Mouse (Mus musculus): ENCODE data around the gene Ercc1. TPM values are rescaled to one million over a fixed set of nuclear protein-coding genes. Genes with fewer than 3 reads are reported as not detected.

The Ercc1 gene
- polyA plus RNA-seq, 1 experiment from 2014 or later = 102 TPM

- WGBS = 75% methylated on average over 12 of the region's 12 CpGs
Measured at GRCm38 (mm10) chr7:19303046-19303305, 41.6 kb upstream of the Ercc1 start.

GRCm38 (mm10) chr7:19303770-19304169, 40.8 kb upstream of the Ercc1 start:
- Histone ChIP-seq H3K9me3 (ENCODE audit: control insufficient read depth, low read length) (no peaks in the 10 kb centered on the region), H3K27ac (ENCODE audit: low read depth, low read length) (no peak overlapping the region), H3K4me1 (ENCODE audit: control insufficient read depth, insufficient read depth, low read length) (peaks cover 4% of the 10 kb centered on the region; the same call in 1 of the 2 replicates), H3K27me3 (ENCODE audit: control insufficient read depth, insufficient read depth, low read length) (peaks cover 59% of the 10 kb centered on the region), H3K36me3 (ENCODE audit: control insufficient read depth, insufficient read depth, low read length) (no peaks in the 10 kb centered on the region), H3K9ac (ENCODE audit: low read depth, low read length) (no peak overlapping the region; the same call in 1 of the 2 replicates), H3K4me2 (replicated peaks; ENCODE audit: low read depth, low read length) (peak overlapping the region; percentile 31), H3K4me3 (ENCODE audit: low read length) (peak overlapping the region; percentile 18)
- ATAC-seq (ENCODE audit: low FRiP score, low TSS enrichment) = no peak
- WGBS = 1% methylated on average over 16 of the region's 16 CpGs

More at GRCm38 (mm10) chr7:19303046-19303305, 41.6 kb upstream of the Ercc1 start:
- no peak overlapping the region for H3K4me2 ChIP-seq (replicated peaks; ENCODE audit: low read depth, low read length)
- peaks cover 59% of the 10 kb centered on the region for H3K27me3 ChIP-seq (ENCODE audit: control insufficient read depth, insufficient read depth, low read length)
- no peak overlapping the region for H3K4me3 ChIP-seq (ENCODE audit: low read length)
- ATAC-seq (ENCODE audit: low FRiP score, low TSS enrichment) = no peak
- no peak overlapping the region for H3K27ac ChIP-seq (ENCODE audit: low read depth, low read length)
- H3K9ac ChIP-seq (ENCODE audit: low read depth, low read length) = no peak overlapping the region
- H3K9me3 ChIP-seq (ENCODE audit: control insufficient read depth, low read length) = no peaks in the 10 kb centered on the region
- H3K36me3 ChIP-seq (ENCODE audit: control insufficient read depth, insufficient read depth, low read length) = no peaks in the 10 kb centered on the region
- peaks cover 4% of the 10 kb centered on the region; the same call in 1 of the 2 replicates for H3K4me1 ChIP-seq (ENCODE audit: control insufficient read depth, insufficient read depth, low read length)

GRCm38 (mm10) chr7:19304501-19305412, 39.8 kb upstream of the Ercc1 start:
- no peaks in the 10 kb centered on the region for H3K36me3 ChIP-seq (ENCODE audit: control insufficient read depth, insufficient read depth, low read length)
- no peak overlapping the region for H3K27ac ChIP-seq (ENCODE audit: low read depth, low read length)
- no peak for ATAC-seq (ENCODE audit: low FRiP score, low TSS enrichment)
- H3K9ac ChIP-seq (ENCODE audit: low read depth, low read length) = peak overlapping the region; percentile 12; the same call in 1 of the 2 replicates
- H3K27me3 ChIP-seq (ENCODE audit: control insufficient read depth, insufficient read depth, low read length) = peaks cover 59% of the 10 kb centered on the region
- no peaks in the 10 kb centered on the region for H3K9me3 ChIP-seq (ENCODE audit: control insufficient read depth, low read length)
- H3K4me1 ChIP-seq (ENCODE audit: control insufficient read depth, insufficient read depth, low read length) = peaks cover 4% of the 10 kb centered on the region; the same call in 1 of the 2 replicates
- peak overlapping the region; percentile 51 for H3K4me2 ChIP-seq (replicated peaks; ENCODE audit: low read depth, low read length)
- 2% methylated on average over 47 of the region's 48 CpGs for WGBS
- H3K4me3 ChIP-seq (ENCODE audit: low read length) = peak overlapping the region; percentile 40

- 8% methylated on average over 6 of the region's 6 CpGs for WGBS
- no peaks in the 10 kb centered on the region for H3K9me3 ChIP-seq (ENCODE audit: control insufficient read depth, low read length)
- peaks cover 4% of the 10 kb centered on the region; the same call in 1 of the 2 replicates for H3K4me1 ChIP-seq (ENCODE audit: control insufficient read depth, insufficient read depth, low read length)
Measured at GRCm38 (mm10) chr7:19305413-19305735, 39.2 kb upstream of the Ercc1 start.

GRCm38 (mm10) chr7:19305796-19306765, 38.5 kb upstream of the Ercc1 start:
- ATAC-seq (ENCODE audit: low FRiP score, low TSS enrichment) = no peak
- H3K4me3 ChIP-seq (ENCODE audit: low read length) = no peak overlapping the region
- no peaks in the 10 kb centered on the region for H3K36me3 ChIP-seq (ENCODE audit: control insufficient read depth, insufficient read depth, low read length)
- H3K9ac ChIP-seq (ENCODE audit: low read depth, low read length) = no peak overlapping the region
- H3K27me3 ChIP-seq (ENCODE audit: control insufficient read depth, insufficient read depth, low read length) = peaks cover 59% of the 10 kb centered on the region
- H3K4me2 ChIP-seq (replicated peaks; ENCODE audit: low read depth, low read length) = no peak overlapping the region
- H3K27ac ChIP-seq (ENCODE audit: low read depth, low read length) = no peak overlapping the region
- 54% methylated on average over 16 of the region's 16 CpGs for WGBS
- peaks cover 4% of the 10 kb centered on the region; the same call in 1 of the 2 replicates for H3K4me1 ChIP-seq (ENCODE audit: control insufficient read depth, insufficient read depth, low read length)
- H3K9me3 ChIP-seq (ENCODE audit: control insufficient read depth, low read length) = no peaks in the 10 kb centered on the region

More at GRCm38 (mm10) chr7:19305413-19305735, 39.2 kb upstream of the Ercc1 start:
- H3K9ac ChIP-seq (ENCODE audit: low read depth, low read length) = no peak overlapping the region
- no peaks in the 10 kb centered on the region for H3K36me3 ChIP-seq (ENCODE audit: control insufficient read depth, insufficient read depth, low read length)
- H3K4me2 ChIP-seq (replicated peaks; ENCODE audit: low read depth, low read length) = 0 out of 2 replicates have a peak overlapping the region, but pooled peaks have one; percentile 51
- H3K27ac ChIP-seq (ENCODE audit: low read depth, low read length) = no peak overlapping the region
- H3K4me3 ChIP-seq (ENCODE audit: low read length) = peak overlapping the region; percentile 40
- H3K27me3 ChIP-seq (ENCODE audit: control insufficient read depth, insufficient read depth, low read length) = peaks cover 59% of the 10 kb centered on the region
- no peak for ATAC-seq (ENCODE audit: low FRiP score, low TSS enrichment)

- no peak for ATAC-seq (ENCODE audit: low FRiP score, low TSS enrichment)
- no peak overlapping the region for H3K27ac ChIP-seq (ENCODE audit: low read depth, low read length)
- no peak overlapping the region for H3K4me3 ChIP-seq (ENCODE audit: low read length)
- no peaks in the 10 kb centered on the region for H3K36me3 ChIP-seq (ENCODE audit: control insufficient read depth, insufficient read depth, low read length)
- peaks cover 51% of the 10 kb centered on the region for H3K27me3 ChIP-seq (ENCODE audit: control insufficient read depth, insufficient read depth, low read length)
- no peak overlapping the region for H3K4me2 ChIP-seq (replicated peaks; ENCODE audit: low read depth, low read length)
- no peak overlapping the region for H3K9ac ChIP-seq (ENCODE audit: low read depth, low read length)
- WGBS = 70% methylated on average over 25 of the region's 25 CpGs
- peaks cover 4% of the 10 kb centered on the region; the same call in 1 of the 2 replicates for H3K4me1 ChIP-seq (ENCODE audit: control insufficient read depth, insufficient read depth, low read length)
- no peaks in the 10 kb centered on the region for H3K9me3 ChIP-seq (ENCODE audit: control insufficient read depth, low read length)
Measured at GRCm38 (mm10) chr7:19306819-19307738, 37.5 kb upstream of the Ercc1 start.

DNA sequence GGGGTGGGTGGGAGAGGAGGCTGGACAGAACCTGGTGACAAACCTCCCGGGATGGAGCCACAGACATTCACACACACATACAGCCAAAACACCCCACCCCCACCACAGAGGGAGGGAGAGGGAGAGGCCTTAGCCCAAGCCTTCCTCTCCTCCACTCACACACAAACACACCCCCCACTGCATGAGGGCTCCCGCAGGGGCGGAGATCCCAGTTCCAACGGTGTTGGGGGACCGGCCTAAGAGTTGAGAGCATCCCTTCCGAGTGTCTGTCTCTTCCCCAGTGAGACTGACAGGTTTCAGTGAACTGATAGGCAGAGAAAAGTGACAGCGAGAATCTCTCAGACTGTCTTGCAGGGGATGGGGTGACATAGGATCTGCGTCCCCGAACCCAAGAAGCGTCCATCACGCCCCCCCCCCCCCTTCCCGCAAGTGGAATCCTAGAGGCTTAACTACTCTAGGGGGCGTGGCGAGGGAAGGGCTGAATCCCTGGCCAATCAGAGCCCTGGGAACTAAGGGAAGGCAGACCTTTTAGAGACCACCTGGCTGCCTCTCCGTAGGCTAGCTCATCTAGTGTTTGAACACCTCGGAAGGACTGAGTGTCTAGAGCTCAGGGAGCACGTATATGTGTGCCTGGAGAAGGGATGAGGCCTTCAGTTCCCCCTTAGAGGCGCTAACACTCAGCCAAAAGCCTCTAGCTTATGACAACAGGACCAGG, 36.7 kb upstream of the Ercc1 start:
- Histone ChIP-seq H3K27ac (ENCODE audit: low read depth, low read length) (peak overlapping the region; percentile 47; the same call in 1 of the 2 replicates), H3K9ac (ENCODE audit: low read depth, low read length) (peak overlapping the region; percentile 42), H3K4me2 (replicated peaks; ENCODE audit: low read depth, low read length) (peak overlapping the region; percentile 99), H3K4me3 (ENCODE audit: low read length) (peak overlapping the region; percentile 68), H3K9me3 (ENCODE audit: control insufficient read depth, low read length) (no peaks in the 10 kb centered on the region), H3K36me3 (ENCODE audit: control insufficient read depth, insufficient read depth, low read length) (no peaks in the 10 kb centered on the region), H3K4me1 (ENCODE audit: control insufficient read depth, insufficient read depth, low read length) (peaks cover 4% of the 10 kb centered on the region; the same call in 1 of the 2 replicates), H3K27me3 (ENCODE audit: control insufficient read depth, insufficient read depth, low read length) (peaks cover 43% of the 10 kb centered on the region)
- peak; percentile 47 for ATAC-seq (ENCODE audit: low FRiP score, low TSS enrichment)
- 2% methylated on average over 18 of the region's 18 CpGs for WGBS

Data from kidney, embryonic 14.5 days (tissue).